Mouse (Mus musculus): ENCODE measurements around the gene Plxnb2. TPM values are rescaled to one million over a fixed set of nuclear protein-coding genes. Genes with fewer than 3 reads are reported as not detected.
A peak's percentile ranks its signal among the peaks of the same experiment; 100 is the strongest.

The Plxnb2 gene
- polyA plus RNA-seq, 1 experiment: 72.5 TPM

GRCm38 (mm10) chr15:89180081-89180541 lies 477 bp downstream of the Plxnb2 start:
- no peak for DNase-seq (ENCODE audit: extremely low spot score in 1 of 2, low spot score in 1 of 2)

- DNase-seq (ENCODE audit: extremely low spot score in 1 of 2, low spot score in 1 of 2): no peak
These were observed 991 bp downstream of the Plxnb2 start for GRCm38 (mm10) chr15:89179630-89179964.

DNA sequence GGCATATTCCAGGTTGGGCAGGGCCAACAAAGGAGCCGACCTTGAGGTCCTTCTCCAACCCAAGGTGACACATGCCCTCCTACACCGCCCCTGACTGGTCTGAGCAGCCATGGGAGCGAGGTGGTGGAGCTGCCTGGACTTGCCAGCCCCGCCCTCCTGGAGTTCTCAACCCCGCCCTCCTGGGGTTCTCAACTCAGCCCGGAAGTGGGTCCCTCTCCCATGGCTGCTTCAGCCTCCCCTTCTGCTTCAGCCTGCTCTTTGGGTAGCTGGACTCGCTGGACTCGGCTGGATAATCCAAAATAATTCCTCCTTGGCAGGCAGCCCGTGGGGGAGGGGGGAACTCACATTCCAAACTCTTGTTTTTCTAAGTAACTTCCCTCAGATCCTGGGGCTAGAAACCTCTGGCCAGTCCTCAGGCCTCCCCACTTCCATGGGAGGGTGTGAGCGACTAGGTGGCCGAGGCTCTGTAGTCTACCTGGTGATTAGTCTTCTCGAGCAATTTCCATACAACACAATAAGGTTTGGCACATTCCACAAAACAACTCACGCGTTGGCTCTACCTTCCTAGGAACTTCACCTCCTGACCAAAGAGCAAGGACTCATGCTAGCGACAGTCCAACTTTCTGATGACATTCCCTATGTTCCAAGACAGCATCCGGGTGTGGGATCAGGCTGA lies 1.5 kb downstream of the Plxnb2 start:
- DNase-seq (ENCODE audit: extremely low spot score in 1 of 2, low spot score in 1 of 2): no peak

GRCm38 (mm10) chr15:89178260-89178860 lies 2.2 kb downstream of the Plxnb2 start:
- DNase-seq (ENCODE audit: extremely low spot score in 1 of 2, low spot score in 1 of 2): no peak

- no peak for DNase-seq (ENCODE audit: extremely low spot score in 1 of 2, low spot score in 1 of 2)
These were observed 2.9 kb downstream of the Plxnb2 start for GRCm38 (mm10) chr15:89177576-89178259.

DNA sequence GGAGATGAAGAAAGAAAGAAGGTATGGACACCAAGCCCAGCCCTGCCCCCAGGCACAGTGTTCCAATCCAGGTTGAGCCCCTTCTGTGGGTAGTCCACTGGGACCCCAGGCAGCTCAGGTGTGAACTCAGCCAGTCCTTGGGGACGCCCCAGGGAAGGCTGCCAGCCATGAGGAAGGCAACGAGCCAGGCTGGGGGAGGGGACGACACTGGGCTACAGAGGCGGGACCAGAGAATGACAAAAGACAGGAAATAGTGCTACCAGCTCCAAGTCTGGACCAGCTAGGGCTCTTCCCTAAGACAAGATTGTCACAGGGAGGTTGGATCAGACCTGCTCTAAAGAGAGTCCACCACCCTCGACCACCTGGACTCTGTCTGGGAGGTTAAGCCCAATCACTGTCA lies 3.5 kb downstream of the Plxnb2 start:
- peak in 1 of 2 experiments; percentile 66 for DNase-seq (ENCODE audit: extremely low spot score in 1 of 2, low spot score in 1 of 2)

DNA sequence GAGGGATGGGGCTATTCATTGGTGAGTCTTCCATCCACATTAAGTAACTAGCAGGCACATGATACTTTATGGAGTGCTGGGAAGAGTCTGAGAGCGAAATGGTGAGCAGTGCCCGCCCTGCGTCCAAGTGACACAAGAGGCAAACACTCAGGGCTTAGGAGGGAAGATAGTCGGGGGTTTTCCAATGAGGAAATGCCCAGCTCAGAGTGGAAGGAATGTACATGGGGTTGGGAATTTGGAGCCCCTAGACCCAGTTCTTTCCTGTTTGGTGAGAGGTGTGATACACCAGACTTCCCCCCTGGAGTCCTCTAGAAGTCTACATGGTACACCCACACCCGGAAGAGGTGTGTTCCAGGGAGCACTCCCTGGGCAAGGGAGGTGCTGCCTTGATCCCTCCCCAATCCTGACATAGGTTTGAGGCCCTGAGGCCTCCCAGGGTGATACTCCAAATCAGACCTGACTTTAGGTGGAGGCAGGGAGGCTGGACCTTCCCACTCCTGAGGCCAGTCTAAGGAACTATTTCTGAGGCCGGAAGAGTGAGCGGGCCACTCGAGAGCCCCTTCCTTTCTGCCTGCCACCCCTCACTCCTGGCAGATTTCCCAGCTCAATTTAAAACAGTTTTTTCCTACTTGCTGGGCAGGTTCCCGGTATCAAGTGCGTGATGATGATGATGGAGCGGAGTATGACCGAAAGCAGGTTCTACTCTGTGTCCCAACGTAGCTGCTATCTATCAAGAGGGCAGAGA lies 5.0 kb downstream of the Plxnb2 start:
- no peak for DNase-seq (ENCODE audit: extremely low spot score in 1 of 2, low spot score in 1 of 2)

DNA sequence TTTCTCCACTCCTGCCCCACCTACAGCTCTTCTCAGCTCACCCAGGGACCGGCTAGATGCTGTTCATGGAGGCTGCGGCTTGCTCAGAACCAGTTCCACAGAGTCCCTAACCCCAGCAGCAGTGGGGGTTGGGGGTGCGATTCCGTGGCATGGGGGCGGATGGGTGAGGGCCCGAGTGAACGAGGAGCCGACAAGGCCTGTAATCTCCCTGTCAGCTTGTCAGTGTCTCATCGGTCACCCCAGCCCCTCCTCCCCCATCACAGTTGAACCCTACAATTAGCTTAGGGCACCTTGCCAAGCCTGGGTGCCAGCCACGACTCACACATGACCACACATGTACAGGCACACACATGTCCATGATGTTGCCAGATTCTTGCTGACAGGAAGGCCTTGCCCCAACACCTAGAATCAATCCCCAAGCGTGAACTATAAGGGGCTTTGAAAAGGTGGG lies 5.7 kb downstream of the Plxnb2 start:
- DNase-seq (ENCODE audit: extremely low spot score in 1 of 2, low spot score in 1 of 2): no peak

- no peak for DNase-seq (ENCODE audit: extremely low spot score in 1 of 2, low spot score in 1 of 2)
These were observed 6.7 kb downstream of the Plxnb2 start for GRCm38 (mm10) chr15:89173906-89174214.

- DNase-seq (ENCODE audit: extremely low spot score in 1 of 2, low spot score in 1 of 2): no peak
These were observed 7.3 kb downstream of the Plxnb2 start for GRCm38 (mm10) chr15:89173024-89173905.

DNA sequence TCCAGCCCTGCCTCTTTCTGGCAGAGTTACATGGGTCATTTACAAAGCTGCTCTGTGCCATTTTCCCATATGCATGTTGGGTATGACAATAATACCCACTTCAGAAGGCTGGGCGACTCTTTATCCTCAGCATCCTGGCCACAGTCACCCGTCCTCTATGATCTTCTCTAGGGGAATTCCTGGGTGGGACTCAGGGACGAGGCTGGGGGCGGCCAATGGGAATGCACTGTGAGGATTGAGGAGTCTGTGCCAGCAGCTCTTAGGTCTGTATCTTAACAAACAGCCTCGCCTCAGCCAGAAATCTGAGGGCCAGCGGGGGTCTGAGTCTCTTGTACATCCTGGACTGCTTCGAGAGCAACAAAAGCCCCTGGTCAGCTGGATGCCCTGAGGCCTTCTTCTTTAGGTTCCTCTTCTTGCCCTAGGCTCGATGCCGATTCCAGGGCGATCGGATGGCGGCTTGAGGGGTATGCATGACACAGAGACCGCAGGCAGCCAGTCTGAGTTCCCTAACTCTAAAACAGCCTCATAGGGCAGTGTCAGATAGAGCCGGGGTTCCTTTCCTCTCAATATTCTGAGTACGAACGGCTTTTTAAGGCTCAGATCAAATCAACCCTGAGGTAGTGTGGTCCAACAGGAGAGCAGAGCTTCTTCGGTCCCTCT lies 8.2 kb downstream of the Plxnb2 start:
- no peak for DNase-seq (ENCODE audit: extremely low spot score in 1 of 2, low spot score in 1 of 2)

DNA sequence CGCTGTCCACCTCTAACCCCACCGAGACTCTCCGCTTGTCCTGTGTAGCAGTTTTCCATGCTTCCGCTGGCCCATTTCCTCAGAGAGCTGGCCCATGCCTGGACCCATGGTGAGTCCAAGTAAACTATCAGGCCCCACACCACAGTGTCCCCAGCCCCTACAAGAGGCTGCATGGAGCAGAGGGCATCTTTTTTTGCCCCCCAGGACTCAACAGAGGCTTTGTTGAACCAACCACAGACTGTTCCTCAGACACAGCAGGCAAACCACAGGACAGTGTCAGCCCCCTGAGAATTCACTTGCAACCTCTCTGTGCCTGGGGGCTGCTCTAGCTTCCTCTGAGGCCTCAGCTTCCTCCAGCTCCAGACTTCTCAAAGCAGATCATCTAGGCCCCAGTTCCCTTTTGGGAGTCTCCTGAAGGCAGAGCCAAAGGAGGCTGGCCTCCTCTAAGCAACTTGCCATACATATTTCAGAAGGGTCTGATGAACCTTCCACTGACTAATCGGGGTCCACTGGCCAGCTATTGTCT lies 9.0 kb downstream of the Plxnb2 start:
- DNase-seq (ENCODE audit: extremely low spot score in 1 of 2, low spot score in 1 of 2): no peak

DNA sequence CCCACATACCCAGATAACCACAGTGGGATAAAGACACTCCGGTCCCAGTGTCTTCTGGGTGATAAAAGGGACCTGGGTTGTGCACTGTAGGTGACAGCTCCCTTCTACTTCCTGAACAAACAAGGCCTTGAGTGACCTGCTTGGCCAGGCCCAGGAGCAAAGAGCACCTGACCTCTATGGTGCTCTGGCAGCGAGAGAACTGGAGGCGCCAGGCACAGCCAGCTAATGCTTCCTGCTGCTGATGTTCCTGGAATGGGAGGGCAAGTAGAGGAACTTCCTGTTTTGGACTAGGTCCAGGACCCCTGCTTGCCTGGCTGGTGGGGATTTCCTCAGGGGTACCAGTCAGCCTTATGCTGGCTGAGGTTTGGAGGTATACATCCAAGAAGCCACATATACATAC lies 10.5 kb downstream of the Plxnb2 start:
- DNase-seq (ENCODE audit: extremely low spot score in 1 of 2, low spot score in 1 of 2): no peak

- peak; percentile 81 to 90 for DNase-seq (ENCODE audit: extremely low spot score in 1 of 2, low spot score in 1 of 2)
These were observed 11.2 kb downstream of the Plxnb2 start for GRCm38 (mm10) chr15:89169431-89169830.

DNA sequence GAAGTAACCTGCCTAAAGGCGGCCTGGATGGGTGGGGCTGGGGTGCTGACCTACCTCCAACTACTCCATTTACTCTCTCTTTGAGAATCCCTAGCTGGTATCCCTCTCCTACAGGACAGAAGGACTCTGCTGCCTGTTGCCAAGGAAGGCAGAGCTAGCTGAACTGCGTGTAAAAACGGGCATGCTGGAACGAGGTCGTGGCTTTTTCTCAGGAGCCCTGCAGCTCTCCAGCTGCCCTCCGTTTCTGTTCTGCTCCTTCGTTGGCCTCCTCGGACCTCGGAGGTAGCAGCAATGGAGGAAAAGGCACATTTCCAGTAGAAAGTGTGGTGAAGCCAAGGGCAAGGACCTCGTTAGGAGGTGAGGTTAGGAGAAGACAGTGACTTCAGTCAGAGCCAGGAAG lies 11.7 kb downstream of the Plxnb2 start:
- no peak for DNase-seq (ENCODE audit: extremely low spot score in 1 of 2, low spot score in 1 of 2)

GRCm38 (mm10) chr15:89165478-89165877 lies 15.1 kb downstream of the Plxnb2 start:
- no peak for DNase-seq (ENCODE audit: extremely low spot score in 1 of 2, low spot score in 1 of 2)

DNA sequence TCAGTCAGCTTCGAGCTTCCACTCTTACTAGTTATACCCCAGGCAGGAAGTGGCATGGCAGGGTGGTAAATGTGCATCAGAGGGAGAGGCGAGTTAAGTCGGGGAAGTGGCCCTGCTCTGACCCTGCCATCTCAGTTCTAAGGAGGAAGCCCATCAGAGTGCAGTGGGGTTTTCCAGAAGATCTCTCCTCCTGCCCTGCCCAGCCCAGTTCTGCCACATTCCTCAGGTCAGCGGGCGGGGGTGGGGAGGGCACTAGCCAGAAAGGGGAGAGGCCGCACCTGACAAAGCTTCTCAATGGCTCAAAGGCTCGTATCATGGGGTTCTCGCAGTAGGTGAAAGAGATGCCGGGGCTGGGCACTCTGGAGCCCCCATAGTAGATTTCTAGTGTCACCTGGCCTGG lies 19.2 kb downstream of the Plxnb2 start:
- no peak for DNase-seq (ENCODE audit: extremely low spot score in 1 of 2, low spot score in 1 of 2)

DNA sequence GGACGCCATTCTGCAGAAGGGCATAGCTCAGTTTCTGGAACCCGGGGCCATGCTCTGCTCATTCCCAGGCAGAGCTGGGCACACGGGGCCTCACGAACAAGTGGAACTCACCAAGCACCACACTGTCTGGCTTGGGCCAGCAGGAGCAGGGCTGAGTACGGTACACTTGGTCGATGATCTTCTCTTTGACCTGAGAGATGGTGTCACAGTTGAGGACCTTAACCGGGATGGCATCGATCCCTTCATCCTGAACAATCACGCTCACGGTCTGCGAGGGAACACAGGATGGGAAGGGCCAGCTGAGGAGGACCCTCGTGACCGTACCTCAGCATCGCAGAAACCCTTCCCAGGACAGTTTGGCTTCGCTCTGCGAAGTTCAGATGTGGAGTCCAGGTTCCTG lies 22.1 kb downstream of the Plxnb2 start:
- no peak for DNase-seq (ENCODE audit: extremely low spot score in 1 of 2, low spot score in 1 of 2)

GRCm38 (mm10) chr15:89157954-89158353 lies 22.6 kb downstream of the Plxnb2 start:
- no peak for DNase-seq (ENCODE audit: extremely low spot score in 1 of 2, low spot score in 1 of 2)

DNA sequence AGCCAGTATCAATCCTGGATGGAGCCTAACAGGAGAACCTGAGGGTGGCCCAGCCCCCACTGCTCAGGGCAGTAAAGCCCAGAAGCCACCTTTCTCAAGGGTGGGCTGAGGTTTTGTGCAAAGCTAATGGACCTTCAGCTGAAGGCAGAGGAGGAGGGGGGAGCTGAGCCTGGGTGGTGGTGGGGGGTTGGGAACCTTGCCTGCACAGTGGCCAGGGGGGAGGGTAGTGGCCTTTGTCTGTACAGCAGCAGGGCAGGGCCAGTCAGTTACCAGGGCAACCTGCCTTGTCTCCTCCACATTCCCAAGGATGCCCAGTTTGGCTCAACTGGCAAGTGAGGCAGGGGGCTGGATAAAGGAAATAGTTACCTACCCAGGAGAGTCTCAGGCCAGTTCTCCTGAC lies 28.3 kb downstream of the Plxnb2 start:
- no peak for DNase-seq (ENCODE audit: extremely low spot score in 1 of 2, low spot score in 1 of 2)
